Mouse (Mus musculus) midbrain, embryonic 12.5 days (tissue): ENCODE data around the gene Dhrs13. TPM values are rescaled to one million over a fixed set of nuclear protein-coding genes. Genes with fewer than 3 reads are reported as not detected.
A peak's percentile ranks its signal among the peaks of the same experiment; 100 is the strongest.

Source experiments
- ATAC-seq: fragments of 200-750 bp; cut with Nextera tagmentation; 2 replicates; pipeline ENCODE4 v1.8.0; 2017; ENCODE audit warnings: low read depth, moderate TSS enrichment, moderate library complexity; ENCODE audit not compliant: low FRiP score
- H3K27ac ChIP-seq: fragments of 300-500 bp; sonication (generic); replicated peaks from 2 replicates; pipeline ENCODE4 v1.5.1; 2016; ENCODE audit warnings: mild to moderate bottlenecking
- H3K27me3 ChIP-seq: fragments of 300-500 bp; sonication (generic); 2 replicates; pipeline ENCODE4 v1.6.1; 2016; ENCODE audit warnings: mild to moderate bottlenecking
- H3K36me3 ChIP-seq: fragments of 300-500 bp; sonication (generic); 2 replicates; pipeline ENCODE4 v1.6.1; 2016
- H3K4me1 ChIP-seq: fragments of 300-500 bp; sonication (generic); 2 replicates; pipeline ENCODE4 v1.6.1; 2016
- H3K4me2 ChIP-seq: fragments of 300-500 bp; sonication (generic); replicated peaks from 2 replicates; pipeline ENCODE4 v1.6.1; 2016; ENCODE audit warnings: mild to moderate bottlenecking, moderate library complexity
- H3K4me3 ChIP-seq: fragments of 300-500 bp; sonication (generic); 2 replicates; pipeline ENCODE4 v1.5.1; 2016; ENCODE audit warnings: mild to moderate bottlenecking
- H3K9ac ChIP-seq: fragments of 300-500 bp; sonication (generic); replicated peaks from 2 replicates; pipeline ENCODE4 v1.6.1; 2016; ENCODE audit warnings: mild to moderate bottlenecking, moderate library complexity
- H3K9me3 ChIP-seq: fragments of 300-500 bp; sonication (generic); 2 replicates; pipeline ENCODE4 v1.6.1; 2016; ENCODE audit warnings: mild to moderate bottlenecking
- WGBS: fragments of 180-500 bp; shearing (Covaris S2); methylation state at CpG from one replicate; pipeline ENCODE4 v1.1.7; 2016; 5-methylcytosine and 5-hydroxymethylcytosine counted together
- microRNA counts: library from miRNA; unstranded; fragments of <30 nt; microRNA quantifications from one replicate; lab custom pipeline; 2017
- microRNA-seq: library from miRNA; unstranded; fragments of <30 nt; microRNA quantifications from one replicate; pipeline ENCODE4, GENCODE M21; 2017
- polyA plus RNA-seq: library from polyadenylated mRNA; unstranded; fragments of >200 nt; fragmentation: Nextera tagmentation; extraction: Ambion mirVana; gene quantifications from 2 replicates; pipeline ENCODE4 v1.2.1, GENCODE M21; 2016

Gene Dhrs13
- polyA plus RNA-seq, 1 experiment from 2014 or later, result 23.1 TPM

- no peak overlapping the region for H3K27ac ChIP-seq
- 94% methylated on average over 9 of the region's 9 CpGs for WGBS
- H3K9ac ChIP-seq, result no peak overlapping the region
- H3K4me3 ChIP-seq, result no peak overlapping the region
- H3K9me3 ChIP-seq, result no peaks in the 10 kb centered on the region
- no peak overlapping the region for H3K4me2 ChIP-seq
- H3K36me3 ChIP-seq, result peaks cover 61% of the 10 kb centered on the region
- no peaks in the 10 kb centered on the region for H3K4me1 ChIP-seq
- ATAC-seq, result no peak
- no peaks in the 10 kb centered on the region for H3K27me3 ChIP-seq
These were observed 41.6 kb downstream of the Dhrs13 start for GRCm38 (mm10) chr11:78073577-78074276.

- H3K27me3 ChIP-seq, result no peaks in the 10 kb centered on the region
- H3K36me3 ChIP-seq, result peaks cover 61% of the 10 kb centered on the region
- H3K9ac ChIP-seq, result no peak overlapping the region
- no peak overlapping the region for H3K4me2 ChIP-seq
- WGBS, result 80% methylated on average over 2 of the region's 2 CpGs
- peaks cover 4% of the 10 kb centered on the region for H3K4me1 ChIP-seq
- ATAC-seq, result no peak
- no peak overlapping the region for H3K27ac ChIP-seq
- H3K4me3 ChIP-seq, result no peak overlapping the region
- no peaks in the 10 kb centered on the region for H3K9me3 ChIP-seq
These were observed 42.2 kb downstream of the Dhrs13 start for GRCm38 (mm10) chr11:78074277-78074652.

- H3K36me3 ChIP-seq, result peaks cover 61% of the 10 kb centered on the region
- no peak overlapping the region for H3K27ac ChIP-seq
- H3K4me2 ChIP-seq, result no peak overlapping the region
- H3K4me1 ChIP-seq, result peaks cover 8% of the 10 kb centered on the region
- no peaks in the 10 kb centered on the region for H3K27me3 ChIP-seq
- H3K9me3 ChIP-seq, result no peaks in the 10 kb centered on the region
- ATAC-seq, result no peak
- 84% methylated on average over 4 of the region's 4 CpGs for WGBS
- H3K4me3 ChIP-seq, result no peak overlapping the region
- H3K9ac ChIP-seq, result no peak overlapping the region
These were observed 42.6 kb downstream of the Dhrs13 start for GRCm38 (mm10) chr11:78074666-78075065.

GRCm38 (mm10) chr11:78079961-78080921 lies 48.2 kb downstream of the Dhrs13 start, which contains the start of gene Eral1:
Eral1 (minus strand) TSS chr11:78080383.
- H3K36me3 ChIP-seq, result peaks cover 24% of the 10 kb centered on the region
- H3K4me2 ChIP-seq, result peak within 1 kb of the TSS; percentile 65
- ATAC-seq, result peak; percentile 78
- H3K27ac ChIP-seq, result peak within 1 kb of the TSS; percentile 47
- no peaks in the 10 kb centered on the region for H3K9me3 ChIP-seq
- peaks cover 9% of the 10 kb centered on the region for H3K27me3 ChIP-seq
- H3K9ac ChIP-seq, result peak within 1 kb of the TSS; percentile 63
- peaks cover 15% of the 10 kb centered on the region for H3K4me1 ChIP-seq
- 1% methylated on average over 42 of the region's 42 CpGs for WGBS
- H3K4me3 ChIP-seq, result peak within 1 kb of the TSS; percentile 71

- Histone ChIP-seq H3K36me3 (no peaks in the 10 kb centered on the region), H3K9ac (no peak overlapping the region), H3K27me3 (peaks cover 9% of the 10 kb centered on the region), H3K9me3 (no peaks in the 10 kb centered on the region), H3K4me1 (peaks cover 15% of the 10 kb centered on the region), H3K4me3 (no peak overlapping the region), H3K27ac (no peak overlapping the region), H3K4me2 (no peak overlapping the region)
- no peak for ATAC-seq
- 33% methylated on average over 1 of the region's 1 CpGs for WGBS
These were observed 51.5 kb downstream of the Dhrs13 start for GRCm38 (mm10) chr11:78083595-78083994.

GRCm38 (mm10) chr11:78086925-78087479 lies 54.9 kb downstream of the Dhrs13 start:
- Histone ChIP-seq H3K27me3 (peaks cover 9% of the 10 kb centered on the region), H3K27ac (no peak overlapping the region), H3K4me3 (no peak overlapping the region), H3K4me2 (no peak overlapping the region), H3K4me1 (no peaks in the 10 kb centered on the region), H3K36me3 (no peaks in the 10 kb centered on the region), H3K9ac (no peak overlapping the region), H3K9me3 (no peaks in the 10 kb centered on the region)
- ATAC-seq, result no peak
- WGBS, result 78% methylated on average over 4 of the region's 4 CpGs

MicroRNAs within 50 kb of the gene (microRNA counts, 519-probe panel; counts per million panel counts)
- not detected for microRNA mmu-miR-144 (lab: Ali Mortazavi, UCI)
- microRNA mmu-miR-451 (lab: Ali Mortazavi, UCI), result 3,497 counts per million, percentile 19 among the panel's probes with 10 or more counts

Small RNA genes within 50 kb of the gene (microRNA-seq; reads per million reads assigned to microRNA genes)
- gene Mir144 (27.6 reads per million, percentile 37 among the genes with 10 or more reads in this experiment), gene Mir451a (not detected), gene Mir451b (not detected)

Other genes with a start within 250 kb of the Dhrs13 start
- gene Gm10277, start 244.5 kb upstream of the Dhrs13 start, polyA plus RNA-seq, result 2.2 and 2.8 TPM in 2 replicates
- 12.0 and 14.4 TPM in 2 replicates for gene Pipox, start 138.2 kb upstream of the Dhrs13 start, polyA plus RNA-seq
- gene Sez6, start 101.5 kb upstream of the Dhrs13 start, polyA plus RNA-seq, result 39.5 and 40.3 TPM in 2 replicates
- 30.8 and 31.0 TPM in 2 replicates for gene Phf12, start 49.5 kb upstream of the Dhrs13 start, polyA plus RNA-seq
- gene Flot2, start 5.7 kb downstream of the Dhrs13 start, polyA plus RNA-seq, result 64.8 and 67.0 TPM in 2 replicates
- 33.4 and 33.6 TPM in 2 replicates for gene Eral1, start 48.1 kb downstream of the Dhrs13 start, polyA plus RNA-seq
- gene Fam222b, start 62.4 kb downstream of the Dhrs13 start, polyA plus RNA-seq, result 24.9 and 27.4 TPM in 2 replicates
- gene Traf4, start 133.3 kb downstream of the Dhrs13 start, polyA plus RNA-seq, result 126 and 138 TPM in 2 replicates
- 8.2 and 9.4 TPM in 2 replicates for gene Nek8, start 144.4 kb downstream of the Dhrs13 start, polyA plus RNA-seq
- 6.0 and 8.0 TPM in 2 replicates for gene Tlcd1, start 144.4 kb downstream of the Dhrs13 start, polyA plus RNA-seq
- gene Rpl23a, start 151.3 kb downstream of the Dhrs13 start, polyA plus RNA-seq, result 905 and 958 TPM in 2 replicates
- 54.9 and 68.1 TPM in 2 replicates for gene Rab34, start 156.2 kb downstream of the Dhrs13 start, polyA plus RNA-seq
- gene Proca1, start 161.1 kb downstream of the Dhrs13 start, polyA plus RNA-seq, result 1.4 and 2.3 TPM in 2 replicates
- gene Sdf2, start 213.5 kb downstream of the Dhrs13 start, polyA plus RNA-seq, result 49.1 and 53.8 TPM in 2 replicates
- 37.5 and 42.2 TPM in 2 replicates for gene Supt6, start 213.7 kb downstream of the Dhrs13 start, polyA plus RNA-seq
- 79.0 and 80.0 TPM in 2 replicates for gene 2610507B11Rik, start 229.5 kb downstream of the Dhrs13 start, polyA plus RNA-seq